Mouse (Mus musculus): ENCODE measurements around the gene Mospd2.

The Mospd2 gene

GRCm38 (mm10) chrX:164980193-164980775, at the start of gene Mospd2, which contains the start of gene Fancb:
TSS of gene Mospd2 (minus strand) at chrX:164980375.
TSS of gene Fancb (plus strand) at chrX:164980592.
- DNase-seq: peak; percentile 93

GRCm38 (mm10) chrX:165004779-165005324, 24.7 kb upstream of the Mospd2 start, which contains the start of gene Gm17604:
TSS of gene Gm17604 (minus strand) at chrX:165004829.
- no peak for DNase-seq

GRCm38 (mm10) chrX:165003141-165003540, 23.0 kb upstream of the Mospd2 start:
- no peak for DNase-seq

- no peak for DNase-seq
These were observed 1.3 kb downstream of the Mospd2 start for GRCm38 (mm10) chrX:164978866-164979265.

GRCm38 (mm10) chrX:164971206-164971605, 9.0 kb downstream of the Mospd2 start:
- no peak for DNase-seq

- DNase-seq: no peak
These were observed 14.3 kb downstream of the Mospd2 start for GRCm38 (mm10) chrX:164965750-164966448.

- no peak for DNase-seq
These were observed 27.4 kb downstream of the Mospd2 start for GRCm38 (mm10) chrX:164952601-164953375.

- DNase-seq: peak; percentile 17
These were observed 28.2 kb downstream of the Mospd2 start for GRCm38 (mm10) chrX:164951858-164952576.

GRCm38 (mm10) chrX:164941540-164941939, 38.6 kb downstream of the Mospd2 start:
- DNase-seq: no peak

- DNase-seq: no peak
These were observed 67.2 kb downstream of the Mospd2 start for GRCm38 (mm10) chrX:164912993-164913392.

- DNase-seq: no peak
These were observed 68.0 kb downstream of the Mospd2 start for GRCm38 (mm10) chrX:164912186-164912585.

GRCm38 (mm10) chrX:164901847-164902246, 78.3 kb downstream of the Mospd2 start:
- no peak for DNase-seq

- peak; percentile 36 for DNase-seq
These were observed 80.4 kb downstream of the Mospd2 start for GRCm38 (mm10) chrX:164899805-164900204.

GRCm38 (mm10) chrX:164886260-164886659, 93.9 kb downstream of the Mospd2 start:
- no peak for DNase-seq
